Mouse (Mus musculus) forelimb bud, embryonic 11.5 days (tissue): ENCODE data around the gene Smoc1.

Experiments used
- DNase-seq: peaks from one replicate; pipeline ENCODE4 v3.0.0-alpha.2; 2012; ENCODE audit warnings: low read depth, low spot score

The Smoc1 gene

GRCm38 (mm10) chr12:81130692-81131091 is 104.1 kb downstream of the Smoc1 start:
- DNase-seq = no peak

DNA sequence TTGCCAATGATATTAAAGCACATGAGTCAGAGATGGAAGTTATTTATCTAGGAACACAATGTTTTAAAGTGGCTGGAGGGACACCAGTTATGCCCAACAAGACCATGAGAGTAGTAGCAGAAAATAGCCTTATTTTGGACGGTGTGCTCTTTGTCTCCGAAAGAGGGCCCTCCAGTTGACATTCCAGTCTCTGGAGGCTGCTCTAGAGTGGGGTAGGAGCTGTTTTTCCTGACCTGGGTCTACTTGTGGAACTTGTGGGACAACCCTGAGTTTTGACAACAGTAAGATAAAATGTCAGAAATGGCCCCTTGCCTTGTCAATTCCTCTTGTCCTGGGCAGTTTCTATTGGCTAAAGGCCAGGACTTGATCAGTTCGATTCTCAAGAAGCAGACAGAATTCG is 104.5 kb downstream of the Smoc1 start:
- DNase-seq = no peak

DNA sequence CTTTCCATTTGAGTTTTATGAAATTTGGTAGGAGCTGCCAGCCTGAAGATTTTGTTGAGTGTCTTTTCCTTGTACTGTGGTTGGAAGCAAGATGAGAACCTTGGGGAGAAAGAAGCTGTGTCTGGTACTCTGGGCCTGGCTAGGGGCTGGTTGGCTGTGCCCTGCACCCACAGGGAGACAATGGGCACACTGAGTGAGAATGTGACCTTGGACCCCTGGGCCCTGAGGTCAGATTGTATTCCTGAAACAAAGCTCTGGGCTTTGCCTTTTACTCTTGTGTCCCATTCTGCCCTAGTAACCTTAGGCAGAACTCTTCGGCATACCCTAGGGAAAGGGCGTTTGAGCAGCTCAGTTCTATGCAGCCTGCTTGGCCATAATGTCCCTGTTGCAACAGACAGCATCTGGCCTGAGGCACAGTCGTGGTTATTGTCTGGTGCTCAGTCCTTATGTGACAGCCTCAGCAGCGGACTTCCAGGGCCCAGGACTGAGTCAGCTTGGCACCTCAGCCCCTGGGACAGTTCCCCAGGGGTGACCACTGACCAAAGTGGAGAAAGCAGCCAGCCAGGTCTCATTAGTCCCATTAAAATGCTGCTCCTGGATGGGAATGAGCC is 106.6 kb downstream of the Smoc1 start:
- DNase-seq = no peak

- no peak for DNase-seq
These were observed 111.6 kb downstream of the Smoc1 start for GRCm38 (mm10) chr12:81138217-81138616.

GRCm38 (mm10) chr12:81139463-81139862 is 112.9 kb downstream of the Smoc1 start:
- DNase-seq = no peak

DNA sequence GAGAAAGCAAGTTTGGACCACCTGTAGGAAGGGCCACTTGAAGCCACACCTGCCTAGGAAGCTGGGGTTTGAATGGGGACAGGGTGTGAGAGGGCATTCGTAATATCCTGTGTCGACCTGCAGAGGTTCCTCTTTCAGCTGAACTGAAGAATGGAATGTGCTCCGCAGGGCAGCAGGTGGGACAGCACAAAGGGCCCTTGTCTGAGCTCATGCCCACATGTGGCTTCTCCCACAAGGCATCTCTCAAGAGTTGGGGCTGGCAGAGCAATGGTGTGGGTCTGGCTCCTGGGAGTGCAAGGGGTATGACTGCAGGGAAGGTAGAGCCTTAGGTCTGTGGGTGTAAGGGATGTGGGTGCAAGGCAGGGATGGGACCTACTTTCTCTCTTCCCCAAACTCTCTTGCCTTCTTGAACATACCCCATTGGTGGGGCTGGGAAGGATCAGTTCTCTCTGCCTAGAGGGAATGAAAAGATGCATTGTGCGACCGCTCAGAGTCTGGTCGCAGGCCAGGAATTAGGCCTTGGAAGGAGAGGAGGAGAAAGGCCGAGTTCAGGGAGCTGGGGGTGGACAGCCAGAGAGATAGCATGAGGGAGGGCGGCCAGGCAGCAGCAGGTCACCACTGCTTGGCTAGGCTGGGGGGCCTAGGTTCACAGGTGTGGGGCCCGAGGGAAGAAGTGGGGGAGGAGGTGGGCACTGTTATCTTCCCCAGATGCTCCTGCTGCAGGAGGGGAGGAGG is 114.2 kb downstream of the Smoc1 start:
- peak; percentile 64 for DNase-seq

DNA sequence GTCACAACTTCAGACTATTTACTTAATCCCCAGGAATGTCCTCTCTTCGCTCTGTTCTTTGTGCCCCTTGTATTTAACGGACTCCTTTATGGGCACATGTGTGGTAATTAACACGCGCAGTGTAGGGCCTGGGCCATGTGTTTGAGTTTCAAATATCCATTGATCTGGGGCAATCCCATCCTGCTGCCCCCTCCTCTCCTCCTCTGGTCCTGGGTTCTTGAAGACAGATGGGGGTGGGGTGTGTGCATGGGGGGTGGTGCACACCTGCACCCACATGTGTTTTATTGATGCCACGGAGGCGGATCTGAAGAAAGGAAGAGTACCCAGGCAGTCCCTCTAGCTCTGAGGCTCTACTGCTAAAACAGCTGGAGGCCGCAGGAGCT is 114.7 kb downstream of the Smoc1 start:
- DNase-seq = peak; percentile 75

- no peak for DNase-seq
These were observed 115.6 kb downstream of the Smoc1 start for GRCm38 (mm10) chr12:81142231-81142630.

- DNase-seq = no peak
These were observed 117.6 kb downstream of the Smoc1 start for GRCm38 (mm10) chr12:81144201-81144600.

- DNase-seq = peak; percentile 13
These were observed 120.0 kb downstream of the Smoc1 start for GRCm38 (mm10) chr12:81146417-81147180.

DNA sequence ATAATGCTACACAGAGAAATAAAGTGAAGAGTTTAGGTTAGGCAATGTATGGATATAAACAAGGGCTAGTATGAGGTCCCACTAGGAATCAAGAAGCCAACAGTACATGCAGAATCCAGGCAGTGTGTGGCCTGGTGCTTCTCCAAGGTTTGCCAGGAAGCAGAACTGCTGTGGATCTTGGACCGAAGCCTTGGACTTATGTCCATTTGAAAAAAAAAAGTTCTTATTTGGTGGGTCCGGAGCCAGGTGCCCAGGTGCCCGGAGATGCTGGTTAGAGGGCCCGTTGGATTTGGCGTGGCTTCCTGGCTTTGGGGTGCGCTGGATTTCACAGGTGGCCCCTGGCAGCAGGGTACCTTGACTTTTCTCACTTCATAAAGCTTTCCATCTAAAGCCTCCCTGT is 121.3 kb downstream of the Smoc1 start:
- no peak for DNase-seq

DNA sequence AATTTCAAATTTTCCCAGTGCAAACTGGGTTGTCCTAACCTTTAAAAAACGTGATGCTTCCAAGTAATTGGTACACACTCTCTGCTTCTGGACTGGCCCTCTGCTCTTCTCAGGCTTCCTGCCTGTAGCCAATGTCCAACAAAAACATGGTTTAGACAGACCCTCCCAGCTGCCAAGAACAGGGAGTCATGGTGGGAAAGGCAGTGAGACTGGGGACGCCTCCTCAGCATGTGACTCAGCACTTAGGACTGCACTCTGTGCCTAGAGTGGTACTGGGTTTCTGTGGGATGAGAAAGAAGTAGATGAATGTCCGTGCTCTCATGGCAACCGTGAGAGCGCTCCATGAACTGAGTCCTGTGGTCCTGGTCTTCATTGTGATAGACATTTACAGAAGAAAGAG is 124.3 kb downstream of the Smoc1 start:
- DNase-seq = no peak

GRCm38 (mm10) chr12:81152082-81152481 is 125.5 kb downstream of the Smoc1 start:
- no peak for DNase-seq

- no peak for DNase-seq
These were observed 129.1 kb downstream of the Smoc1 start for GRCm38 (mm10) chr12:81155675-81156074.

GRCm38 (mm10) chr12:81156841-81157240 is 130.2 kb downstream of the Smoc1 start:
- no peak for DNase-seq

DNA sequence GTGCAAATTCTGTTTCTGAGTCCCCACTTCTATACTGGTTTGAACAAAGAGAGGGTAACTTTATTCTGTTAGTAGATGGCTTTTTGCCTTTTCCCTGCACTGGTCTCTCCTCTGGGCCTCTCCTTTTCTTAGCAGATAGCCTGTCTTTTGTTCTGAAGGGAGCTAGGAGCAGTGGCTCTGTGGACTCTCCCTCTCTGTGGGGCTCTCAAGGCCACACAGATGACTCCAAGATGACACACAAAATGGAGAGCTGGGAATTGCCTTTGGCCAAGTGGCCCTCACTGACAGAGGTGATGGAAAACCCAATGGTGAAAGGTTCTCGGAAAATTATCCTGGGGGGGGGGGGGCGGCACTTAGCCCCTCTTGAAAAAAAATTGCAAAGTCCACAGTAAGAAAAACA is 133.3 kb downstream of the Smoc1 start:
- no peak for DNase-seq

GRCm38 (mm10) chr12:81160425-81160824 is 133.8 kb downstream of the Smoc1 start:
- DNase-seq = no peak

DNA sequence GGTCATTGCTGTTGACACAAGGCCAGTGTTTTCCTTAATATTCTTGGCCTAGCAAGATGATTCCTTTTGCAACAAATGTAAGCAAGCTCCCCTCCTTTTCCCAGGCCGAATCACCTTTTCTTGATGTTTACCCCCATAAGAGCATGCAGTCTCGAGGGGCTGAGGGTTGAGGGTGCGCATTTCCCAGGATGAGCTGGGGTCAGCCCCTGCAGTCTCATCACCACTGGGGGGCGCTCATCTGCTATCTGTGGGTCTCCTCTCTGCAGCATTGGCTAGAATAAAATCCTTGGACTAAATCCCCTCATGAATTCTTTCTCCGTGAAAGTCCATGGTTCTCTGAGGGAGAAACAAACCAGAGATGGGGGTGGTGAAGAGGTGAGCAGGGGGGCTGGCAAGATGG is 134.2 kb downstream of the Smoc1 start:
- DNase-seq = no peak

GRCm38 (mm10) chr12:81161282-81161681 is 134.7 kb downstream of the Smoc1 start:
- DNase-seq = no peak

- DNase-seq = no peak
These were observed 136.5 kb downstream of the Smoc1 start for GRCm38 (mm10) chr12:81163131-81163530.

- DNase-seq = no peak
These were observed 137.0 kb downstream of the Smoc1 start for GRCm38 (mm10) chr12:81163566-81163965.

GRCm38 (mm10) chr12:81166092-81166491 is 139.5 kb downstream of the Smoc1 start:
- DNase-seq = peak; percentile 44

DNA sequence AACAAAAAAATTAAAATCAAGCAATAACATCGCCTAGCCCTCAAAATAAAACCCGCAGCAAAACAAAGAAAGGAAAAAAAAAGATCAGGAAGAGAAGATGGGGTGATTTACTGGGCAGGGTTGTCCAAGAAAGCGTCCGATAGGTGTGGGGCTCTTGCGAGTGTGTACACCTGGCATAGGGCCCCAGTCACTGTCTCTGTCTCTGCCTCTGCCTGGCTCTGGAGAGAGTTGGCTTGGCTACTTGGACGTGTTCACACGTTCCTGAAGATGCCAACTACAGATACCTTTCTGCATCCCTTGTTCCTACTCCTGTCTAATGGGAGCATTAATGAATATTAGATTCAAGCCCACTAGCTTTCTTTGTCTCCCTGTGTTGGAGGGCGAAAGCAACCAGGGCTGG is 140.0 kb downstream of the Smoc1 start:
- no peak for DNase-seq
